Mouse (Mus musculus): ENCODE results near the gene Gpr107. TPM values are rescaled to one million over a fixed set of nuclear protein-coding genes. Genes with fewer than 3 reads are reported as not detected.
A peak's percentile ranks its signal among the peaks of the same experiment; 100 is the strongest.

Gene Gpr107
- polyA plus RNA-seq, 1 experiment from 2014 or later: 33.7 TPM

GRCm38 (mm10) chr2:31239203-31239696, 87.1 kb downstream of the Gpr107 start:
- Histone ChIP-seq H3K4me1 (peaks cover 9% of the 10 kb centered on the region), H3K36me3 (no peaks in the 10 kb centered on the region), H3K4me3 (replicated peaks) (0 out of 2 replicates have a peak overlapping the region, but pooled peaks have one; percentile 6), H3K27me3 (replicated peaks) (peaks cover 4% of the 10 kb centered on the region; the same call in 1 of the 2 replicates), H3K27ac (replicated peaks) (no peak overlapping the region), H3K4me2 (peak overlapping the region; percentile 44), H3K9ac (replicated peaks) (no peak overlapping the region), H3K9me3 (replicated peaks) (no peaks in the 10 kb centered on the region)
- 27% methylated on average over 23 of the region's 23 CpGs for WGBS
- 0 out of 2 replicates have a peak, but pooled peaks have one; percentile 25 for ATAC-seq (ENCODE audit: low FRiP score)

- ATAC-seq (ENCODE audit: low FRiP score): no peak
- Histone ChIP-seq H3K9me3 (replicated peaks) (no peaks in the 10 kb centered on the region), H3K9ac (replicated peaks) (no peak overlapping the region), H3K27ac (replicated peaks) (no peak overlapping the region), H3K4me2 (peak overlapping the region; percentile 44), H3K27me3 (replicated peaks) (peaks cover 4% of the 10 kb centered on the region; the same call in 1 of the 2 replicates), H3K4me3 (replicated peaks) (0 out of 2 replicates have a peak overlapping the region, but pooled peaks have one; percentile 6), H3K36me3 (no peaks in the 10 kb centered on the region), H3K4me1 (peaks cover 14% of the 10 kb centered on the region)
- WGBS: 88% methylated on average over 6 of the region's 6 CpGs
Measured at GRCm38 (mm10) chr2:31239833-31240232, 87.7 kb downstream of the Gpr107 start.

DNA sequence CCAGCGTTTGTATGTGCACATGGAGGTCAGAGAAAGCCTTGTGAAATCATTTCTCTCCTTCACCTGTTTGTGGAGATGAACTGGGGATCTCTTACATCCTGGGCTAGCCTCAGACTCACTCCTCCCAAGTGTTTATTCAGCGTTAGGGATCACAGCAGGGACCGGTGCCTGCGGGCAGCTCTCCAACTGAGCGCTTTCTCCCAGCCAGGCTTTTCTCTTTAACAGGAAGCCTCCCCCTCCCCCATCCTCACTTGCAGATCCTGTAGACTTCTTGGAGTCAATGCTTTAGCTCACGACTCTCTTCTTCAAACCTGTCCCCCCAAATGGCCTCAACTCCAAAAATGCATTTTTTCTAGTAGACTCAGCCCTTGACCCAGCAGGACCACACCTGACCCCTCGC, 89.5 kb downstream of the Gpr107 start:
- ATAC-seq (ENCODE audit: low FRiP score): no peak
- Histone ChIP-seq H3K27me3 (replicated peaks) (peaks cover 4% of the 10 kb centered on the region; the same call in 1 of the 2 replicates), H3K4me2 (no peak overlapping the region), H3K4me1 (peaks cover 22% of the 10 kb centered on the region), H3K36me3 (no peaks in the 10 kb centered on the region), H3K9ac (replicated peaks) (no peak overlapping the region), H3K4me3 (replicated peaks) (no peak overlapping the region), H3K27ac (replicated peaks) (no peak overlapping the region), H3K9me3 (replicated peaks) (no peaks in the 10 kb centered on the region)
- 13% methylated on average over 7 of the region's 7 CpGs for WGBS

DNA sequence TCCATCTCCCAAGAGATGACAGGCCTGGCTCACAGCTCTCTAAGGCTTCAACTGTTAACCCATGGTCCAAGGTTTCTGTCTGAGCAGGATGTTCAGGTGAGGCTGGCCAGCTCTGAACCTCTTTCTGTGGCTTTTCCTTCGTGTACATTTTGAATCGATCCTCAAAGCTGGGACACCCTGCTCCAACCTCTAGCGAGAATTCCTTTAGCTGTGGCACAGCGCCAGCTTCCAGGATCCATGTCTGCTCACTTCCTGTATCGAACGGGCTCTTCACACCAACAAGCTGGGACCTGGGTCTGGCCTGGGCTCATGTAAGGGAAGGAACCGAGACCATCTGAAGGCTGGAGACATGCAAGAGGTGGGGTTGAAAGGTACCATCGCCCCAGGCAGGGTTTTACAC, 92.1 kb downstream of the Gpr107 start:
- Histone ChIP-seq H3K27me3 (replicated peaks) (peaks cover 4% of the 10 kb centered on the region; the same call in 1 of the 2 replicates), H3K9me3 (replicated peaks) (no peaks in the 10 kb centered on the region), H3K4me1 (peaks cover 47% of the 10 kb centered on the region), H3K4me2 (0 out of 2 replicates have a peak overlapping the region, but pooled peaks have one; percentile 84), H3K27ac (replicated peaks) (no peak overlapping the region), H3K4me3 (replicated peaks) (no peak overlapping the region), H3K9ac (replicated peaks) (no peak overlapping the region), H3K36me3 (0 out of 2 replicates have a peak, but pooled peaks cover 3% of the 10 kb centered on the region)
- no peak for ATAC-seq (ENCODE audit: low FRiP score)
- WGBS: 73% methylated on average over 8 of the region's 8 CpGs

- ATAC-seq (ENCODE audit: low FRiP score): no peak
Measured at GRCm38 (mm10) chr2:31245051-31245450, 92.9 kb downstream of the Gpr107 start.

DNA sequence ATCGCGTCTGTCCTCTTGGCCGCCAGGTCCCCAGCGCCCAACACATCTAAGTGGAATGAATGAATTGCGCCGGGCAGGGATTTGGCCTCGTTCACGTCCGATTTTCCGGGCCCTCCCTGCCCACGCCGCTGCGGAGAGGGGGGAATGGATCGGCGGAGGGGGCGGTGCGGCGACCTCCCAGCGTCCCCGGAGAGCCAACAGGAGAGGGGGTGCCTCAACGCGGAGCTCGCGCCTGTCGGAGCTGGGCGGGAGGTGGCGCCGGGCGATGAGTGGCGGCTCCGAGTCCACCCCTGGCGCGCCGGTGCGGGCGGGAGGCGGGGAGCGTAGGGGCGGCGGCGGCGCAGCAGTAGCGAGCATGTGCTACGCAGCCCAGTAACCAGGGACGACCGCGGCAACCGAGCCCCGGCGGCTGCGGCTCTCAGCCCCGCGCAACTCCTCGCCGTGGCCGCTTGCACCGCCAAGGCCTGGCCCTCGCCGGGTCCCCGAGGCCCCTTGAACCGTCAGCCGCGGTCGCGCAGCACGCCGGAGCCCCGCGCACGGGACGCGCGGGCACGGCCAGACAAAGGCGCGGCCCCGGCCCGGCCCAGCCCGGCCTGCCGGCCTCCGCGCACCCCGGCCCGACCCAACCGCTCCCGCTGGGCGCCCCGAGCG, 93.5 kb downstream of the Gpr107 start, which contains the start of gene Ncs1:
Gene Ncs1, plus strand, starts transcription at position 333 of the 651 bp plus-strand sequence.
- H3K27me3 ChIP-seq (replicated peaks): peaks cover 3% of the 10 kb centered on the region; the same call in 1 of the 2 replicates
- H3K4me2 ChIP-seq: peak within 1 kb of the TSS; percentile 84
- 0% methylated on average over 63 of the region's 89 CpGs for WGBS
- H3K4me1 ChIP-seq: peaks cover 60% of the 10 kb centered on the region
- H3K9ac ChIP-seq (replicated peaks): peak within 1 kb of the TSS; percentile 99
- ATAC-seq (ENCODE audit: low FRiP score): peak; percentile 91
- H3K4me3 ChIP-seq (replicated peaks): peak within 1 kb of the TSS; percentile 88
- H3K9me3 ChIP-seq (replicated peaks): no peaks in the 10 kb centered on the region
- peak within 1 kb of the TSS; percentile 87 for H3K27ac ChIP-seq (replicated peaks)
- 0 out of 2 replicates have a peak, but pooled peaks cover 3% of the 10 kb centered on the region for H3K36me3 ChIP-seq

More at GRCm38 (mm10) chr2:31245051-31245450, 92.9 kb downstream of the Gpr107 start:
- WGBS: 15% methylated on average over 5 of the region's 5 CpGs
- Histone ChIP-seq H3K27me3 (replicated peaks) (peaks cover 4% of the 10 kb centered on the region; the same call in 1 of the 2 replicates), H3K4me2 (peak overlapping the region; percentile 84), H3K9ac (replicated peaks) (peak overlapping the region; percentile 99), H3K27ac (replicated peaks) (peak overlapping the region; percentile 87), H3K4me1 (peaks cover 55% of the 10 kb centered on the region), H3K36me3 (0 out of 2 replicates have a peak, but pooled peaks cover 3% of the 10 kb centered on the region), H3K9me3 (replicated peaks) (no peaks in the 10 kb centered on the region), H3K4me3 (replicated peaks) (peak overlapping the region; percentile 88)

- peak overlapping the region; percentile 87 for H3K27ac ChIP-seq (replicated peaks)
- peak overlapping the region; percentile 99 for H3K9ac ChIP-seq (replicated peaks)
- H3K9me3 ChIP-seq (replicated peaks): no peaks in the 10 kb centered on the region
- peak; percentile 56 for ATAC-seq (ENCODE audit: low FRiP score)
- peak overlapping the region; percentile 84 for H3K4me2 ChIP-seq
- no peaks in the 10 kb centered on the region for H3K27me3 ChIP-seq (replicated peaks)
- peak overlapping the region; percentile 88 for H3K4me3 ChIP-seq (replicated peaks)
- WGBS: under 1% methylated on average over 39 of the region's 41 CpGs
- H3K36me3 ChIP-seq: 0 out of 2 replicates have a peak, but pooled peaks cover 3% of the 10 kb centered on the region
- peaks cover 62% of the 10 kb centered on the region for H3K4me1 ChIP-seq
Measured at GRCm38 (mm10) chr2:31246251-31246971, 94.3 kb downstream of the Gpr107 start.

- no peak overlapping the region for H3K9ac ChIP-seq (replicated peaks)
- no peaks in the 10 kb centered on the region for H3K27me3 ChIP-seq (replicated peaks)
- WGBS: 89% methylated on average over 6 of the region's 6 CpGs
- peaks cover 65% of the 10 kb centered on the region for H3K4me1 ChIP-seq
- H3K36me3 ChIP-seq: 0 out of 2 replicates have a peak, but pooled peaks cover 3% of the 10 kb centered on the region
- ATAC-seq (ENCODE audit: low FRiP score): no peak
- H3K9me3 ChIP-seq (replicated peaks): no peaks in the 10 kb centered on the region
- H3K4me2 ChIP-seq: no peak overlapping the region
- H3K4me3 ChIP-seq (replicated peaks): no peak overlapping the region
- H3K27ac ChIP-seq (replicated peaks): no peak overlapping the region
Measured at GRCm38 (mm10) chr2:31248856-31249255, 96.7 kb downstream of the Gpr107 start.

- no peak overlapping the region for H3K4me3 ChIP-seq (replicated peaks)
- H3K4me2 ChIP-seq: no peak overlapping the region
- H3K9ac ChIP-seq (replicated peaks): no peak overlapping the region
- H3K36me3 ChIP-seq: 0 out of 2 replicates have a peak, but pooled peaks cover 3% of the 10 kb centered on the region
- H3K4me1 ChIP-seq: peaks cover 78% of the 10 kb centered on the region
- no peak overlapping the region for H3K27ac ChIP-seq (replicated peaks)
- ATAC-seq (ENCODE audit: low FRiP score): no peak
- no peaks in the 10 kb centered on the region for H3K9me3 ChIP-seq (replicated peaks)
- H3K27me3 ChIP-seq (replicated peaks): no peaks in the 10 kb centered on the region
- 99% methylated on average over 4 of the region's 4 CpGs for WGBS
Measured at GRCm38 (mm10) chr2:31252167-31252566, 100.1 kb downstream of the Gpr107 start.

DNA sequence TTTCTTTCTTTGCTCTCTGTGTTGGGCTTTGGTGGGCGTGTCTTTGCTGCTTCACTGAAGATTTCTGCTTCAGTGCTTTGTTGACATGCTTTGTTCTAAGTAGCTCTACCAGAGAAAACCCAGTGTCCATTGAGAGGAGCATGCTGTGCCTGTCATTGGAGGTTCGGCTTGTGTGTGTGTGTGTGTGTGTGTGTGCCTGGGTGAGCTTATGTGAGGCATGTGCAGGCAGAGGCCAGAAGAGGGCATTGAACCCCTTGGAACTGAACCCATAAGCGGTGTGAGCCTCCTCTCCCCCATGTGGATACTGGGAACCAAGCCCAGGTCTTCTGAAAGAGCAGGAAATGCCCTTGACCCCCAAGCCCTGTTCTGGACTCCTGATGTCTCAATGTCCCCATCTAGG, 101.3 kb downstream of the Gpr107 start:
- no peak for ATAC-seq (ENCODE audit: low FRiP score)
- 34% methylated on average over 3 of the region's 3 CpGs for WGBS
- Histone ChIP-seq H3K36me3 (0 out of 2 replicates have a peak, but pooled peaks cover 2% of the 10 kb centered on the region), H3K27me3 (replicated peaks) (no peaks in the 10 kb centered on the region), H3K4me3 (replicated peaks) (no peak overlapping the region), H3K9ac (replicated peaks) (no peak overlapping the region), H3K27ac (replicated peaks) (no peak overlapping the region), H3K9me3 (replicated peaks) (no peaks in the 10 kb centered on the region), H3K4me1 (peaks cover 78% of the 10 kb centered on the region), H3K4me2 (no peak overlapping the region)

DNA sequence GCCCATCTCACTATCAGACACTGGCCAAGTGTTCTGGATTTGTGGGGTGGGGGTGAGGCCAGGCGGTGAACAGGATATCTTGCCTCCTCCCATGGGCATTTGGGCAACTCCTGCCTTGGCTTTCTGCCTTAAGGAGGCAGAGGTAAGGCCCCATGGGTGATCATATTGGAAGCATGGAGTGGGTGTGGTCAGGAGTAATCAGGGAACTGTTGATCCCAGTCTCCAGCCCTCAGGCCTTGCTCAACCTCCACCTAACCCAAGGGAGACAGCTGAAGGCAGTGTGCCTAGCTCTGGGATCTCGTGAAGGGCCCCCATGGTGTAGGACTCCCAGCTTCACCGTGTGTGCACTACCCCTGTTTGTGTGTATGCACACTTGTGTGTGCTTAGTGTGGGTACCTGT, 102.7 kb downstream of the Gpr107 start:
- Histone ChIP-seq H3K27ac (replicated peaks) (no peak overlapping the region), H3K9me3 (replicated peaks) (no peaks in the 10 kb centered on the region), H3K4me1 (peaks cover 79% of the 10 kb centered on the region), H3K4me3 (replicated peaks) (no peak overlapping the region), H3K36me3 (no peaks in the 10 kb centered on the region), H3K4me2 (no peak overlapping the region), H3K27me3 (replicated peaks) (no peaks in the 10 kb centered on the region), H3K9ac (replicated peaks) (no peak overlapping the region)
- no peak for ATAC-seq (ENCODE audit: low FRiP score)
- WGBS: 94% methylated on average over 3 of the region's 3 CpGs
